Mouse (Mus musculus): ENCODE measurements around the gene Cx3cr1. TPM values are rescaled to one million over a fixed set of nuclear protein-coding genes. Genes with fewer than 3 reads are reported as not detected.
"Not testable (repeated sequence)": the region's sequence is repeated elsewhere in the genome, so short reads cannot be mapped to it uniquely, and the experiment has no call there.

Gene Cx3cr1
- polyA plus RNA-seq (2012; rRNA removed), result 6.1 and 11.3 TPM in 2 replicates

GRCm38 (mm10) chr9:120069779-120070178, at the start of gene Cx3cr1:
Cx3cr1 (minus strand) TSS chr9:120069879.
- WGBS, result 88% methylated on average over 11 of the region's 11 CpGs
- no peak for DNase-seq (ENCODE audit: low read depth, low spot score)

- DNase-seq (ENCODE audit: low read depth, low spot score), result no peak
- WGBS, result 77% methylated on average over 4 of the region's 4 CpGs
Measured at GRCm38 (mm10) chr9:120118212-120118611, 48.5 kb upstream of the Cx3cr1 start.

DNA sequence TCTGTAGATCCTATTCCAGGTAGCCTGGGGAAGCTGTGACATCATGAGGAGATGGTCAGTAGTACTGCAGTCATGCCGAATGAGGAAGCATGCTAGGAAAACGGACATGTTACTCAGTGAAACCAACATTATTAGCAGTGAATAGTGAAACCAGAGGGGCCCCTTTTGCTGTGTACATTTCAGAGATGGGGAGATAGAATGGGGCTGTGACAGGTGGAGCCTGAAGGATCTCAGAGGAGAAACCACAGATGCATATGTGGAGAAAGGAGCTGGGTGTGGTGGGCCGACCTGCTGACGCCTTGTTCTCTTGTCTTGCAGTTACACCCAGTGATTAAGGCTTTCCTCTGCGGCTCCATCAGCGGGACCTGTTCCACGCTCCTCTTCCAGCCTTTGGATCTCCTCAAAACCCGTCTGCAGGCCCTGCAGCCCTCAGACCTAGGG, 46.5 kb upstream of the Cx3cr1 start:
- DNase-seq (ENCODE audit: low read depth, low spot score), result no peak
- WGBS, result 76% methylated on average over 8 of the region's 8 CpGs

- 76% methylated on average over 5 of the region's 5 CpGs for WGBS
- no peak for DNase-seq (ENCODE audit: low read depth, low spot score)
Measured at GRCm38 (mm10) chr9:120115580-120115979, 45.9 kb upstream of the Cx3cr1 start.

GRCm38 (mm10) chr9:120114789-120115151, 45.1 kb upstream of the Cx3cr1 start:
- 100% methylated on average over 2 of the region's 2 CpGs for WGBS

GRCm38 (mm10) chr9:120114051-120114788, 44.5 kb upstream of the Cx3cr1 start:
- 87% methylated on average over 17 of the region's 17 CpGs for WGBS
- DNase-seq (ENCODE audit: low read depth, low spot score), result no peak

More at GRCm38 (mm10) chr9:120114789-120115151, 45.1 kb upstream of the Cx3cr1 start:
- no peak for DNase-seq (ENCODE audit: low read depth, low spot score)

DNA sequence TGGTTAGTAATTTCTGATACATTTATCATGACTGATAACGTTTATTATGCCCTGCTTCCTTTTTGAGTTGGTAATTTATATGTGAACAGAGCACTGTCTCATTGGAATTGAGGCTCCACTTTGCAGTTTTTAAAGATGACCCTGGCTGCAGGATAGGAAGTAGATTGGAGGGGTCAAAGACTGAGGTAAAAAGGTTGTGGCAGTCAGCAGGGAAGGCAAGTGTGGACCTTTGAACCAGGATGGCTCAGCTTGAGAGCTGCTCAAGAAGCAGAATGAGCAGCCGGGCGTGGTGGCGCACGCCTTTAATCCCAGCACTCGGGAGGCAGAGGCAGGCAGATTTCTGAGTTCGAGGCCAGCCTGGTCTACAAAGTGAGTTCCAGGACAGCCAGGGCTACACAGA, 43.8 kb upstream of the Cx3cr1 start:
- no peak for DNase-seq (ENCODE audit: low read depth, low spot score)
- WGBS, result 92% methylated on average over 7 of the region's 7 CpGs

DNA sequence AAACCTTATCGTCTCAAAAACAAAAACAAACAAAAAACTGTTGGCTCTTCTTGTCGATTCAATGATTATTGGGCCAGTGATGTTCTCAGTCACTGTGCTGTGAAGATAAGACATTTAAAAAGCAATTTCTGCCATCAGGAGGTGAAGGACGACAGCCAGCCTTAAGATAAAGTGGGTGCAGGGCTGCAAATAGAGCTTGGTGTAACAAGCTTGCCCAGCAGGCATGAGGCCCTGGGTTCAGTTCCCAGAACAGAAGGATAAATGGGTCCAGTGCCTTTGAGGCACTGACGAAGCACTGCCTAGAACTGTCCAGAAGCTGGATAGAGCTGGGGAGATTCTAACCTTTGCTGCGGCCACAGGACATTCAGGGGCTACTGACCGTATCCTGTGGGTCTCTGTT, 42.8 kb upstream of the Cx3cr1 start:
- no peak for DNase-seq (ENCODE audit: low read depth, low spot score)
- WGBS, result 94% methylated on average over 6 of the region's 6 CpGs

GRCm38 (mm10) chr9:120111156-120111945, 41.7 kb upstream of the Cx3cr1 start:
- no peak for DNase-seq (ENCODE audit: low read depth, low spot score)
- WGBS, result 72% methylated on average over 15 of the region's 15 CpGs

DNA sequence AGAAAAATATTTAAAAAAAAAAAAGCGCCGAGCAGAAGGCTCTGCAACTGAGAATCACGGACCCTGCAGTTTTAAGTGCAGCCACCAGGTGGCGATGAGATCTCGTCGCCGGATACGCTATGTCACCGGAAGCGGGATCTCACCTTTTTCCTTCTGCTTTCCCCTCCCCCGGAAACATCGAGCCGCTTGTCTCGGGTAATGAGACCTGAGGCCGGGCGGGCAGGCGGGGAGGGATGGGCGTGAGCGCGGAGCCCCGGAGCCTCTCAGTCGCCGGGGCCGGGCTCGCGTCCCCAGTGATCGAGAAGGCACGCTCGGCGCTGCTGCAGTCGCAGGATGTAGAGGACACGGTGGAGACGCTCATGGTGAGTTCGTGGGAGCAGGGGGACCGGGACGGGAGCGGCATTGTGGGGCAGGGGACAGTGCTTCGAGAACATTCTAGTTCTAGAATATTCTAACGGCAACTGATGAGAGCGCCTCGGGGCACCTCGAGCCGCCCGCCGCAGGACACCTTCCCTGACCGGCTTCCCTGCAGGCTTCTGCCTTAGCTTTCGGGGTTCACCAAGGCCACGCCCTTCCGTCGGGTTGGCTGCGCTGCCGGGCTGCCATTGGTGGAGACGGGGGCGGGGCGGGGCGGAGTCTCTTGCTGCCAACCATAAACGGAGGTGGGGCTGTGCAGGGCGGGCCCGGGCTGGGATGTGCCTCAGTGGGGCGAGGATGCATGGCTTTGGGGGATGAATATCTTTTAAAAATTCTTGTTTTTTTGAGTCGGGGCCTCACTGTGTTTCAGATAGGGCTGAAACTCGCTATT, 40.7 kb upstream of the Cx3cr1 start, which contains the start of gene Slc25a38:
TSS of gene Slc25a38 (plus strand) at position 164 of the 808 bp plus-strand sequence.
- 1% methylated on average over 62 of the region's 62 CpGs for WGBS
- DNase-seq (ENCODE audit: low read depth, low spot score), result peak; percentile 82

GRCm38 (mm10) chr9:120108953-120109352, 39.3 kb upstream of the Cx3cr1 start:
- 92% methylated on average over 12 of the region's 12 CpGs for WGBS
- not testable (repeated sequence) for DNase-seq (ENCODE audit: low read depth, low spot score)

GRCm38 (mm10) chr9:120101165-120101564, 31.5 kb upstream of the Cx3cr1 start:
- no peak for DNase-seq (ENCODE audit: low read depth, low spot score)
- WGBS, result 98% methylated on average over 2 of the region's 2 CpGs

- WGBS, result 87% methylated on average over 8 of the region's 8 CpGs
- DNase-seq (ENCODE audit: low read depth, low spot score), result no peak
Measured at GRCm38 (mm10) chr9:120099304-120099703, 29.6 kb upstream of the Cx3cr1 start.

- peak; percentile 37 for DNase-seq (ENCODE audit: low read depth, low spot score)
- 17% methylated on average over 7 of the region's 7 CpGs for WGBS
Measured at GRCm38 (mm10) chr9:120098682-120099081, 29.0 kb upstream of the Cx3cr1 start.

DNA sequence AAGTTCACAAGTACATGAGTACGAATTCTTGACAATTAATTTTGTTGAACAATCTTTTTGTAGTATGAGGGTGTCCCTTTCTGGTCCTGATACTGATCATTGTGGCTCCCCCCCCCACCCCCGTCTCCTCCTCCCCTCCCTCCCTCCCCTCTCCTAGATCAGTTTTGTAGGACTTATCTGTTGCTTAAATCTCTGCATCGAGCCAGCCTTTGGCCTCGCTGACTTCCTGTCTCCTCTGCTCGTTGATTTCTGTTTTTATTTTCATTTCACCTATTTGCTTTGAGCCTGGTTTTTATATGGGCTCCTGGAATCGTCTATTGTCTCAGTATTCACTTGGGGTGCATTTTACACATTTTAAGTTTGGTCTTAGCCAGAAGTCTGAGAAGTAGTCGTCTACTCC, 26.2 kb upstream of the Cx3cr1 start:
- WGBS, result 38% methylated on average over 7 of the region's 7 CpGs

DNA sequence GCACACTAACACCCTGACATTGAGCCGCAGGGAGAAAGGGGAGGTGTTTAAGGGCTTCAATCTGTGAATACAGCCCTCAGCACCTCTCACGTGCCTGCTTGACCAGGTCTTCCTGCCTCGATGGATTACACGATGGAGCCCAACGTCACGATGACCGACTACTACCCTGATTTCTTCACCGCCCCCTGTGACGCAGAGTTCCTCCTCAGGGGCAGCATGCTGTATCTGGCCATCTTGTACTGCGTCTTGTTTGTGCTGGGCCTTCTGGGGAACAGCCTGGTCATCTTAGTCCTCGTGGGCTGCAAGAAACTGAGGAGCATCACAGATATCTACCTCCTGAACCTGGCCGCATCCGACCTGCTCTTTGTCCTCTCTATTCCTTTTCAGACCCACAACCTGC, 24.0 kb upstream of the Cx3cr1 start:
- no peak for DNase-seq (ENCODE audit: low read depth, low spot score)
- 87% methylated on average over 13 of the region's 13 CpGs for WGBS

More for the DNA sequence above, 26.2 kb upstream of the Cx3cr1 start:
- DNase-seq (ENCODE audit: low read depth, low spot score), result no peak

DNA sequence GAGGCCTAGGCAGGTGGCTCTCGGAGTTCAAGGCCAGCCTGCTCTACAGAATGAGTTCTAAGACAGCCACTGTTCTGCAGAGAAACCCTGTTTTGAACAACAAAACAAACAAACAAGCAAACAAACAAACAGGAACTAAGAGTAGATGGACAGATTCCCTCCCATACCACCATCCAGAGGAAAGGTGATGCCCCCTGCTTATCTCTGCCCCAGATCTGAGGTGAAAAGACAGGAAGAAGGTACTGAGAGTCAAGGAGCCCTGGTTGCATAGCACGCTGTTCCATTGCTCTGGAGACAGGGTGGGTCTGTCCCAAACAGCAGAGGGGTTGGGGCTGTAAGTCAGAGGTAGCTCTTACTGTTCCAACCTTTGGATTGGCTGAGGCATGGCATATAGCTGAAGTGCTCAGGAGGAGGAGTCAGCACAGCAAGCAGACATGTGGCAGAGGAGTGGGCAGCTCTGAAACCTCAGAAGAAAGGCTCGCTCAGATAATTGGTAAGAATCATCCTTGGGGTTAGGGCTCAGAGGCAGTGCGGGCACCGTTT, 22.1 kb upstream of the Cx3cr1 start, which contains the start of gene Ccr8:
TSS of gene Ccr8 (plus strand) at position 419 of the 543 bp plus-strand sequence.
- no peak for DNase-seq (ENCODE audit: low read depth, low spot score)
- WGBS, result 73% methylated on average over 5 of the region's 5 CpGs

GRCm38 (mm10) chr9:120091086-120091485, 21.4 kb upstream of the Cx3cr1 start:
- 78% methylated on average over 10 of the region's 10 CpGs for WGBS
- DNase-seq (ENCODE audit: low read depth, low spot score), result no peak

GRCm38 (mm10) chr9:120089125-120089524, 19.4 kb upstream of the Cx3cr1 start:
- no peak for DNase-seq (ENCODE audit: low read depth, low spot score)
- WGBS, result 90% methylated on average over 7 of the region's 7 CpGs

DNA sequence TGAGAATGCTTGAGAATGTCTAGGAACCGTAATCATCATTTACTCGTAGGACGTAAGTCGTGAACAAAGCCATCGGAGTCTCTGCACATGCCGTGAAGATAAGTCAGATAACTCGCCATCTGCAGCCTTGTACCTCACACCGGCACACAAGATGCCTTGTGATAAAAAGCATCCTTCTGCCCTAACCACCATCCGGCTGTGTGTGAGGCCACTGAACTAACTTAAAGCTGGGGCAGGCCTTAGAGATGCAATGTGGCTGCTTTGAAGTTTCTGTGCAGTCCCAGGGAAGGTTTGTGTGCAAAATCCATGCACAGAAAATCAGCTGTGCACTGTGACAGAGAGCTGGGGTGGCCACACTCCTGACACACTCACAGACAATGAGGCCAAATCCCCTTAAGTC, 14.7 kb upstream of the Cx3cr1 start:
- 88% methylated on average over 9 of the region's 9 CpGs for WGBS
- no peak for DNase-seq (ENCODE audit: low read depth, low spot score)
